Mouse (Mus musculus): ENCODE results near the gene Nisch. TPM values are rescaled to one million over a fixed set of nuclear protein-coding genes. Genes with fewer than 3 reads are reported as not detected.

Gene Nisch
- total and polyA plus RNA-seq, 2 experiments = 66.7 to 152 TPM

- 91% methylated on average over 7 of the region's 7 CpGs for WGBS
- no peaks in the 10 kb centered on the region for H3K79me2 ChIP-seq (ENCODE audit: control insufficient read depth, insufficient read depth, low read length)
- DNase-seq (ENCODE audit: extremely low read depth, low read depth, low spot score) = no peak
- no peaks in the 10 kb centered on the region for H3K36me3 ChIP-seq (ENCODE audit: control insufficient read depth, insufficient read depth, low read length)
- H3K27ac ChIP-seq (replicated peaks; ENCODE audit: insufficient read depth, low read depth, low read length) = no peak overlapping the region
- H3K4me3 ChIP-seq (ENCODE audit: insufficient read depth, low read depth, low read length) = no peak overlapping the region
- peaks cover 4% of the 10 kb centered on the region; the same call in 1 of the 2 replicates for H3K4me1 ChIP-seq (ENCODE audit: control insufficient read depth, insufficient read depth, low read length)
- no peak overlapping the region for H3K9ac ChIP-seq (ENCODE audit: low read depth, low read length)
- no peaks in the 10 kb centered on the region; the same call in 1 of the 2 replicates for H3K27me3 ChIP-seq (ENCODE audit: control insufficient read depth, insufficient read depth, low read length)
- TF ChIP-seq POLR2A (IDR thresholded peaks at IDR 0.05; ENCODE audit: extremely low read depth, insufficient read depth, low read length) = no peak
- no peak for TF ChIP-seq CTCF (IDR thresholded peaks at IDR 0.05; ENCODE audit: low read depth, low read length)
Measured at GRCm38 (mm10) chr14:31132491-31132975, 84.2 kb downstream of the Nisch start.

- H3K36me3 ChIP-seq (ENCODE audit: control insufficient read depth, insufficient read depth, low read length) = no peaks in the 10 kb centered on the region
- no peaks in the 10 kb centered on the region; the same call in 1 of the 2 replicates for H3K27me3 ChIP-seq (ENCODE audit: control insufficient read depth, insufficient read depth, low read length)
- DNase-seq (ENCODE audit: extremely low read depth, low read depth, low spot score) = no peak
- TF ChIP-seq POLR2A (IDR thresholded peaks at IDR 0.05; ENCODE audit: extremely low read depth, insufficient read depth, low read length) (no peak), CTCF (IDR thresholded peaks at IDR 0.05; ENCODE audit: low read depth, low read length) (no peak)
- peaks cover 3% of the 10 kb centered on the region; the same call in 1 of the 2 replicates for H3K79me2 ChIP-seq (ENCODE audit: control insufficient read depth, insufficient read depth, low read length)
- H3K4me3 ChIP-seq (ENCODE audit: insufficient read depth, low read depth, low read length) = no peak overlapping the region
- WGBS = 38% methylated on average over 6 of the region's 6 CpGs
- H3K27ac ChIP-seq (replicated peaks; ENCODE audit: insufficient read depth, low read depth, low read length) = no peak overlapping the region
- H3K4me1 ChIP-seq (ENCODE audit: control insufficient read depth, insufficient read depth, low read length) = peaks cover 7% of the 10 kb centered on the region
- H3K9ac ChIP-seq (ENCODE audit: low read depth, low read length) = no peak overlapping the region
Measured at GRCm38 (mm10) chr14:31132031-31132430, 84.7 kb downstream of the Nisch start.

GRCm38 (mm10) chr14:31131272-31131821 is 85.4 kb downstream of the Nisch start:
- H3K9ac ChIP-seq (ENCODE audit: low read depth, low read length) = peak overlapping the region; percentile 91
- no peaks in the 10 kb centered on the region; the same call in 1 of the 2 replicates for H3K27me3 ChIP-seq (ENCODE audit: control insufficient read depth, insufficient read depth, low read length)
- no peak for TF ChIP-seq POLR2A (IDR thresholded peaks at IDR 0.05; ENCODE audit: extremely low read depth, insufficient read depth, low read length)
- H3K4me1 ChIP-seq (ENCODE audit: control insufficient read depth, insufficient read depth, low read length) = peaks cover 11% of the 10 kb centered on the region
- H3K79me2 ChIP-seq (ENCODE audit: control insufficient read depth, insufficient read depth, low read length) = peaks cover 8% of the 10 kb centered on the region; the same call in 1 of the 2 replicates
- 5% methylated on average over 43 of the region's 43 CpGs for WGBS
- H3K4me3 ChIP-seq (ENCODE audit: insufficient read depth, low read depth, low read length) = peak overlapping the region; percentile 64
- no peak for DNase-seq (ENCODE audit: extremely low read depth, low read depth, low spot score)
- no peaks in the 10 kb centered on the region for H3K36me3 ChIP-seq (ENCODE audit: control insufficient read depth, insufficient read depth, low read length)
- H3K27ac ChIP-seq (replicated peaks; ENCODE audit: insufficient read depth, low read depth, low read length) = no peak overlapping the region

- TF ChIP-seq CTCF (IDR thresholded peaks at IDR 0.05; ENCODE audit: low read depth, low read length) (no peak), POLR2A (IDR thresholded peaks at IDR 0.05; ENCODE audit: extremely low read depth, insufficient read depth, low read length) (peak; percentile 54; the same call in 1 of the 2 replicates)
- no peak for DNase-seq (ENCODE audit: extremely low read depth, low read depth, low spot score)
Measured at GRCm38 (mm10) chr14:31130236-31131220, 86.2 kb downstream of the Nisch start, which contains the start of gene Nt5dc2. Gene Nt5dc2 (plus strand): TSS chr14:31131053.

GRCm38 (mm10) chr14:31129326-31130235 is 87.2 kb downstream of the Nisch start:
- Histone ChIP-seq H3K9ac (ENCODE audit: low read depth, low read length) (no peak overlapping the region), H3K79me2 (ENCODE audit: control insufficient read depth, insufficient read depth, low read length) (peaks cover 11% of the 10 kb centered on the region; the same call in 1 of the 2 replicates), H3K36me3 (ENCODE audit: control insufficient read depth, insufficient read depth, low read length) (no peaks in the 10 kb centered on the region; the same call in 1 of the 2 replicates), H3K4me3 (ENCODE audit: insufficient read depth, low read depth, low read length) (peak overlapping the region; percentile 42), H3K4me1 (ENCODE audit: control insufficient read depth, insufficient read depth, low read length) (peaks cover 17% of the 10 kb centered on the region), H3K27ac (replicated peaks; ENCODE audit: insufficient read depth, low read depth, low read length) (no peak overlapping the region), H3K27me3 (ENCODE audit: control insufficient read depth, insufficient read depth, low read length) (no peaks in the 10 kb centered on the region; the same call in 1 of the 2 replicates)
- no peak for TF ChIP-seq CTCF (IDR thresholded peaks at IDR 0.05; ENCODE audit: low read depth, low read length)
- TF ChIP-seq POLR2A (IDR thresholded peaks at IDR 0.05; ENCODE audit: extremely low read depth, insufficient read depth, low read length) = no peak
- no peak for DNase-seq (ENCODE audit: extremely low read depth, low read depth, low spot score)
- WGBS = 60% methylated on average over 15 of the region's 15 CpGs

More at GRCm38 (mm10) chr14:31130236-31131220, 86.2 kb downstream of the Nisch start, which contains the start of gene Nt5dc2:
- Histone ChIP-seq H3K4me1 (ENCODE audit: control insufficient read depth, insufficient read depth, low read length) (peaks cover 14% of the 10 kb centered on the region), H3K9ac (ENCODE audit: low read depth, low read length) (peak within 1 kb of the TSS; percentile 91), H3K27me3 (ENCODE audit: control insufficient read depth, insufficient read depth, low read length) (no peaks in the 10 kb centered on the region; the same call in 1 of the 2 replicates), H3K27ac (replicated peaks; ENCODE audit: insufficient read depth, low read depth, low read length) (no peak within 1 kb of the TSS), H3K36me3 (ENCODE audit: control insufficient read depth, insufficient read depth, low read length) (no peaks in the 10 kb centered on the region; the same call in 1 of the 2 replicates), H3K4me3 (ENCODE audit: insufficient read depth, low read depth, low read length) (peak within 1 kb of the TSS; percentile 64), H3K79me2 (ENCODE audit: control insufficient read depth, insufficient read depth, low read length) (peaks cover 11% of the 10 kb centered on the region; the same call in 1 of the 2 replicates)
- 5% methylated on average over 63 of the region's 63 CpGs for WGBS

All from liver, adult 2 months (tissue).